In genomic region chr13:54950131-54950530, GRCm38 (mm10) we compare ENCODE assay signal across 8 mouse cellular contexts. TPM values are rescaled to one million over a fixed set of nuclear protein-coding genes. Genes with fewer than 3 reads are reported as not detected.
DNase-seq lines count a peak whose midpoint lies in the region; ATAC-seq and TF ChIP-seq lines count a peak whose summit lies in the region.

No protein-coding gene starts in this region.

- peak; percentile 31 to 54; a peak in 1 of 4 replicates for ATAC-seq in hematopoietic stem cell, adult 5-6 weeks (replicated peaks in 1 of 2; ENCODE audit: insufficient read depth in 1 of 2, low FRiP score in 2 of 2, low TSS enrichment in 1 of 2, low read depth in 1 of 2, poor library complexity in 2 of 2, severe bottlenecking in 2 of 2)
- no peak for ATAC-seq in midbrain, embryonic 11.5 days (ENCODE audit: low FRiP score)

- H3K9ac ChIP-seq in midbrain, embryonic 11.5 days (ENCODE audit: low read length), result peak overlapping the region; percentile 14; the same call in 1 of the 2 replicates

- no peak for TF ChIP-seq CTCF in kidney, adult 2 months (conservative IDR thresholded peaks at IDR 0.05; ENCODE audit: insufficient read depth, insufficient read length, low read depth, low read length)

- no peaks in the 10 kb centered on the region for H3K36me3 ChIP-seq in kidney, adult 2 months (ENCODE audit: control insufficient read depth, insufficient read depth, low read length)
- H3K36me3 ChIP-seq in midbrain, embryonic 11.5 days (ENCODE audit: control insufficient read depth, insufficient read depth, low read length), result no peaks in the 10 kb centered on the region

- H3K4me3 ChIP-seq in kidney, adult 2 months (ENCODE audit: insufficient read depth, low read depth, low read length), result peak overlapping the region; percentile 46; the same call in 1 of the 2 replicates
- H3K4me3 ChIP-seq in brown adipose tissue, adult 24 weeks (ENCODE audit: insufficient read depth, low read depth, low read length), result peak overlapping the region; percentile 92; the same call in 1 of the 2 replicates
- H3K4me3 ChIP-seq in midbrain, embryonic 11.5 days (ENCODE audit: low read depth, low read length), result peak overlapping the region; percentile 60

- H3K27me3 ChIP-seq in kidney, adult 2 months (replicated peaks; ENCODE audit: control insufficient read depth, insufficient read depth, low read length), result no peaks in the 10 kb centered on the region
- H3K27me3 ChIP-seq in midbrain, embryonic 11.5 days (ENCODE audit: control insufficient read depth, insufficient read depth, low read length), result peaks cover 87% of the 10 kb centered on the region

- H3K9me3 ChIP-seq in midbrain, embryonic 11.5 days (ENCODE audit: control insufficient read depth, low read length), result no peaks in the 10 kb centered on the region

- no peak for TF ChIP-seq POLR2A in kidney, adult 2 months (IDR thresholded peaks at IDR 0.05; ENCODE audit: low read depth, low read length)

- no peak for DNase-seq in kidney, adult 2 months
- DNase-seq in kidney, adult 18-20 months, result no peak
- DNase-seq in midbrain, embryonic 11.5 days (ENCODE audit: low spot score, missing footprints), result no peak
- DNase-seq in thymus, postnatal 4 days, result no peak
- DNase-seq in urinary bladder, postnatal 25 days (ENCODE audit: low spot score), result no peak
- no peak for DNase-seq in ovary, postnatal 36 days (ENCODE audit: low spot score)

- no peak overlapping the region for H3K27ac ChIP-seq in kidney, adult 2 months (ENCODE audit: insufficient read depth, low read depth, low read length)
- no peak overlapping the region for H3K27ac ChIP-seq in brown adipose tissue, adult 24 weeks (replicated peaks; ENCODE audit: low read depth, low read length)
- H3K27ac ChIP-seq in midbrain, embryonic 11.5 days (ENCODE audit: low read depth, low read length), result no peak overlapping the region

- peak overlapping the region; percentile 94 for H3K4me2 ChIP-seq in midbrain, embryonic 11.5 days

- no peaks in the 10 kb centered on the region for H3K4me1 ChIP-seq in kidney, adult 2 months (ENCODE audit: control insufficient read depth, insufficient read depth, low read length)
- no peaks in the 10 kb centered on the region for H3K4me1 ChIP-seq in brown adipose tissue, adult 24 weeks (ENCODE audit: control insufficient read depth, insufficient read depth, insufficient read length, low read length)
- H3K4me1 ChIP-seq in midbrain, embryonic 11.5 days (ENCODE audit: control insufficient read depth, insufficient read depth, low read length), result peaks cover 14% of the 10 kb centered on the region

- WGBS in kidney, adult 2 months, result 2% methylated on average over 9 of the region's 9 CpGs
- WGBS in midbrain, embryonic 11.5 days, result under 1% methylated on average over 9 of the region's 9 CpGs

RNA-seq across cellular contexts. Expression of gene Unc5a, which starts 0.9 kb away (rescaled TPM):
- 3.1 and 3.3 TPM in 2 replicates for polyA plus RNA-seq in kidney, adult 2 months (2012; rRNA removed)
- 3.1 and 3.6 TPM in 2 replicates for polyA plus RNA-seq in brown adipose tissue, adult 24 weeks (2012; ENCODE audit: insufficient read depth, insufficient read length, missing spikeins)
- total RNA-seq in hematopoietic stem cell, adult 5-6 weeks (2017), result 1.3 and 2.9 TPM in 2 replicates
- polyA plus RNA-seq in midbrain, embryonic 11.5 days (2014; fragmentation: Nextera tagmentation; extraction: Ambion mirVana), result 2.2 and 2.9 TPM in 2 replicates
